Mouse (Mus musculus) bone marrow macrophage, adult 2 months (primary cell): ENCODE measurements around the gene Cript.
"Not testable (repeated sequence)": the region's sequence is repeated elsewhere in the genome, so short reads cannot be mapped to it uniquely, and the experiment has no call there.

ENCODE experiments used
- CTCF ChIP-seq: IDR thresholded peaks from 2 replicates; pipeline ENCODE4 v1.5.1; 2012; ENCODE audit warnings: low read depth, mild to moderate bottlenecking, low read length, moderate library complexity
- POLR2A ChIP-seq: IDR thresholded peaks from 2 replicates; pipeline ENCODE4 v1.6.1; 2012; ENCODE audit warnings: mild to moderate bottlenecking, low read depth, low read length, borderline replicate concordance

DNA sequence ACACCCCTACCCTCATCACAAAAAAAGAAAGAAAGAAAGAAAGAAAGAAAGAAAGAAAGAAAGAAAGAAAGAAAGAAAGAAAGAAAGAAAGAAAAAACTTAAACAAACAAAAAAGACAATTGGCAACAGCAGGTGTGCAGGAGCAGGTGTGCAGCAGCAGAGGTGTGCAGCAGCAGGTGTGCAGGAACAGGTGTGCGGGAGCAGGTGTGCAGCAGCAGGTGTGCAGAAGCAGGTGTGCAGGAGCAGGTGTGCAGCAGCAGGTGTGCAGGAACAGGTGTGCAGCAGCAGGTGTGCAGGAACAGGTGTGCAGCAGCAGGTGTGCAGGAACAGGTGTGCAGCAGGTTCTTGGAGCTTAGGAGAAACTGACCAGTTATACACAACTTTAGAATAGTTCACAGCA, 46.8 kb downstream of the Cript start:
- not testable (repeated sequence) for TF ChIP-seq CTCF, POLR2A
